Mouse (Mus musculus) bone marrow macrophage, adult 2 months (primary cell): Measurements from ENCODE around the gene Cyp2d9. TPM values are rescaled to one million over a fixed set of nuclear protein-coding genes. Genes with fewer than 3 reads are reported as not detected.
"Not testable (repeated sequence)": the region's sequence is repeated elsewhere in the genome, so short reads cannot be mapped to it uniquely, and the experiment has no call there.

Experiments
- H3K27ac ChIP-seq: 2 replicates; pipeline ENCODE4 v1.5.1; 2012; ENCODE audit warnings: low read depth, low read length; ENCODE audit not compliant: insufficient read depth
- H3K4me1 ChIP-seq: 2 replicates; pipeline ENCODE4 v1.6.1; 2012; ENCODE audit warnings: low read length; ENCODE audit not compliant: control insufficient read depth, insufficient read depth
- H3K4me3 ChIP-seq: 2 replicates; pipeline ENCODE4 v1.5.1; 2012; ENCODE audit warnings: mild to moderate bottlenecking, low read length, moderate library complexity; ENCODE audit not compliant: insufficient read depth
- CTCF ChIP-seq: IDR thresholded peaks from 2 replicates; pipeline ENCODE4 v1.5.1; 2012; ENCODE audit warnings: low read depth, mild to moderate bottlenecking, low read length, moderate library complexity
- POLR2A ChIP-seq: IDR thresholded peaks from 2 replicates; pipeline ENCODE4 v1.6.1; 2012; ENCODE audit warnings: mild to moderate bottlenecking, low read depth, low read length, borderline replicate concordance
- polyA plus RNA-seq: library from polyadenylated mRNA; stranded (reverse); fragments of >200 nt; gene quantifications from 2 replicates; pipeline ENCODE4 v1.2.4, GENCODE M21; 2012; ENCODE audit not compliant: missing spikeins, insufficient read depth, insufficient read length

The Cyp2d9 gene
- not detected in 2 replicates for polyA plus RNA-seq

DNA sequence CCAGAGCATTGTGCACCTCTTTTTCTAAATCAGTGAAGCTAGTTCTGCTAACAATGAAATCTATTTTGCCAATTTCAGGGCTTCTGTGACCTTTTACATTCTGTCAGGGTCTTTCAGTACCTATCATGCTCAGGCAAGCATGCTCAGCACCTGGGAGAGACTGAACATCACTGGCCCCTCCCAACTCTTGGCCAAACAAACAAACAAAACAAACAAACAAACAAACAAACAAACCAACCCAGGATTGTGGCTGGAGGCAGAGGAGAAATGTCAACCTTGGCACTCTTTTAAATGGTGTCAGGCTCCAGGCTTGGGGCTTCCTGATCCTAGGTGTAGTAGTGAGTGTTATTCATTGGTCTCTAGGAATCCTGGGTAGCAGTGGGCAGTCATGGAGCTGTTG lies at the start of gene Cyp2d9:
Cyp2d9 (plus strand) TSS at position 301 of the 400 bp plus-strand sequence.
- TF ChIP-seq POLR2A (no peak), CTCF (no peak)
- no peak within 1 kb of the TSS for H3K4me3 ChIP-seq
- H3K27ac ChIP-seq, result no peak within 1 kb of the TSS
- no peaks in the 10 kb centered on the region for H3K4me1 ChIP-seq

DNA sequence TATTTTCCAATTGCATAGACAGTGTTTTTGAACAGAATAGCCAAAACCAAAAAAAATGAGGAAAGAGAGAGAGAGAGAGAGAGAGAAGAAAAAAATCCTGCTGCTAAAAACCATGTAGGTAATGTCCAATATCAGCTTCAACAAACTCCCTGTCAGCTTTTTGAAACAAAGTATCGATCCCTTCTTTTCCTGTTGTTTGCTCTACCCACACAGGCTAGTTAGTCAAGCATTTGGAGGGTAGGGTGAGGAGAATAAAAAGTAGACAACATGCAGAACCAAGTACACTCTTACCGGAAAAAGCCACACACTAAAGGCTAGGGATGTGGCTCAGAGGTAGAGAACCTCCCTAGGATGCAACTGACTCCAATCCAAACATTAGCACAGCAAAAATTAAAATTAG lies 47.5 kb upstream of the Cyp2d9 start:
- Histone ChIP-seq H3K4me3 (no peak overlapping the region), H3K4me1 (no peaks in the 10 kb centered on the region), H3K27ac (no peak overlapping the region)
- TF ChIP-seq CTCF, result no peak
- TF ChIP-seq POLR2A, result no peak

DNA sequence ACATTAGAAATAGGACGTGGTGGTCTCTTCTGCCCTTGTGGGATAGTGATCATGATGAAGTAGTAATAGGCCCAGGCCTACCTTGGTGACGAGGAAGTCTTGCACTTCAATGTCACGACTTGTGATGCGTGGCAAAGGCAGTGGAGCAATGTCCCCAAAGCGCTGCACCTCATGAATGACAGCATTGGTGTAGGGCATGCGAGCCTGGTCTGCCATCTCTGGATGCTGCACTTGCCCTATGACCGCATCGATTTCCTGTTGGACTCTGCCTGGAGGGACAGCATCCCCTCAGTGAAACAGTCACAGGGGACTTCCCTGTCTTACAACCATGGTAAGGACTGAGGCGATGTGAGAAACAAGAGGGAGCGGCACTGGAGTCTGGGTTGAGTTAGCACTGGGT lies 43.3 kb upstream of the Cyp2d9 start:
- not testable (repeated sequence) for H3K27ac ChIP-seq, H3K4me1 ChIP-seq, H3K4me3 ChIP-seq

DNA sequence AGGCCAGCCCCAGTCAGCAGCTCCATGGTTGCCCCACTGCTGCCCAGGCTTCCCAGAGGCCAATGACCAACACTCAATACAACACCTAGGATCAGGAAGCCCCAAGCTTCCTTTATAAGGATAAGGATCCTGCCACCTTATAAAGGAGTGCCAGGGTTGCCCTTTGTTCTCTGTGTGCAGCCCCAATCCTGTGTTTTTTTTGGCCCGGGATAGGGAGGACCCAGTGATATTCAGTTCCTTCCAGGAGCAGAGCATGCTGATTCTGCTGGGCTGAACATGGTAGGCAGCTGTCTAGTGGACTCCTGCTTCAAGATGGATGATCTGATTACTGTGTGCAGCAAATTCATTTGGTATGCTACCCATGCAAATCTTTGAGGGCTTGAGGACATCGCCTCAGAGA lies 39.3 kb upstream of the Cyp2d9 start, which contains the start of gene Cyp2d11:
Cyp2d11 (minus strand) TSS at position 101 of the 400 bp plus-strand sequence.
- H3K27ac ChIP-seq, H3K4me1 ChIP-seq: not testable (repeated sequence)

DNA sequence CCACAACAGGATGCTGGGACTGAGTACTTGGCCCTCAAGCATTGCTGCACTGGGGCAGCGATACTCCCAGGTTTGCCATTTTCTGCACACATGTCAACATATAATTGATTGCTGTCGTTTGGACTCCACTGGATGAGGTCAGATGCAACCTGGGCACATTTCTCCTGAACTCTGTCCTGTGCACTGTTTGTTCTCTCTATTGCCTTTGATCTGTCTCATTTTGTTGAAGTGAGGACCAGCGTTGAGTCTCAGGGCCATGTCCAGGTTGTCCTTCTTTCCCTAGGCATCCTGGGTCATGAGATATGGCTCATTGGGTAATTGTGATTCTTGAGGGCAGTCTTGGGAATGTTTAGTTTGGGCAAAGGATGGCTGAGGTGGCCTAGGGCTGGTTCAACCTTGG lies 37.3 kb upstream of the Cyp2d9 start:
- H3K4me1 ChIP-seq, H3K27ac ChIP-seq, H3K4me3 ChIP-seq: not testable (repeated sequence)

More for the DNA sequence above, 39.3 kb upstream of the Cyp2d9 start, which contains the start of gene Cyp2d11:
- H3K4me3 ChIP-seq, result not testable (repeated sequence)

DNA sequence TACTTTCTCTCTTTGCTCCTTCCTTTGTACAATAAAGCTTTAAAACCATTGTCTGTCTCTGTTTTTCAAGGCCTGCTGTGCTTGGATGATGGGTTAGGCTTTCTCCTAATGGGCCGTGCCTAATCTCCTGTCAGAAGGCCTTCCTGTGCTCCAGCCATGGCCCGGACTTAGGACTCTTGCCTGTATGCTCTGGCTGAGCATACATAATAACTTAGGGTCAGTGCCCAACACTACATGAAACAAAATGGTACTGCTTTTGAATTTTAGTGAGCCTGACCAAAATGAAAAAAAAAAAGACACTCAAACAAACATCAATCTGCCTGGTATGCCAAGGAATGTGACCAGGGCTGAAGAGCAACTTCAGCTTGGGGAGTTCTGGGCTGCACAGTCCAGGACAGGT lies 31.7 kb upstream of the Cyp2d9 start:
- H3K4me1 ChIP-seq, result no peaks in the 10 kb centered on the region
- no peak overlapping the region for H3K4me3 ChIP-seq
- no peak overlapping the region for H3K27ac ChIP-seq
- TF ChIP-seq CTCF, result no peak
- TF ChIP-seq POLR2A, result no peak

DNA sequence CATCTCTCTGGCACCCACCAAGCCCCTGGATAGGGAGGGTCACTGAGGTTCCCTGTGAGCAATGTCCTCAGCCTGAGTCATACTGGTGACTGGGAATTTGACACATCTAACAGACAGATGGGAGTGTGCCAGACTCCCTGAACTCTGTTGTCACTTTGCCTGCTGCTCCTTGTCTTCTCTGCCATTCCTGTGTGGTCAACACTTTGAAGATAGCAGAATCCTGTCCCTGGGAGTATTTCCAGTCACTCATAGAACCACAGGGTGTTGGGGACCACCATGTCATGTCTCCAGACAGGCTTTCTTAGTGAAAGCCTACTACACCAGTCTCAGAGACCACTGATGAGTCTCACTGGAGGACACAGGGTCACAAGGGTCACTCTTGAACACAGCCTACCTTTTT lies 31.1 kb upstream of the Cyp2d9 start:
- no peak overlapping the region for H3K27ac ChIP-seq
- no peak overlapping the region for H3K4me3 ChIP-seq
- H3K4me1 ChIP-seq, result no peaks in the 10 kb centered on the region
- TF ChIP-seq POLR2A (no peak), CTCF (no peak)

DNA sequence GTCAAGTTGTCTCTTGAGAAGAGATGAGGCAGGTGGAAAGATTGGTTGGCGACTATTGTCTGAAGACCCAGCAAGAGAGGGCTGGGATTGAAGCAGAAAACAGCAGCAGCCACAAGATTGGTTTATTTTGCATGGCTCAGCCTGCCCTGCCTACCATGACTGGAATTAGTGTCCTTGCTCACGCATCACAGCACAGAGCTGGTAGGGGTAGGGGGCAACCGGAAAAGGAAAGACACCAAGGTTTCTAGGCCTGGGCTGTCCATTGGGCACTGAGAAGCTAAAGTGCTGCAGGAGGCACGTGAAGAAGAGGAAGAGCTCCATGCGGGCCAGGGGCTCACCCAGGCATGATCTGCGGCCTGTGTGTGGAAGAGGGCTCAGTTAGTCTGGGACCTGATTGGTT lies 30.5 kb upstream of the Cyp2d9 start:
- TF ChIP-seq POLR2A (no peak), CTCF (no peak)

DNA sequence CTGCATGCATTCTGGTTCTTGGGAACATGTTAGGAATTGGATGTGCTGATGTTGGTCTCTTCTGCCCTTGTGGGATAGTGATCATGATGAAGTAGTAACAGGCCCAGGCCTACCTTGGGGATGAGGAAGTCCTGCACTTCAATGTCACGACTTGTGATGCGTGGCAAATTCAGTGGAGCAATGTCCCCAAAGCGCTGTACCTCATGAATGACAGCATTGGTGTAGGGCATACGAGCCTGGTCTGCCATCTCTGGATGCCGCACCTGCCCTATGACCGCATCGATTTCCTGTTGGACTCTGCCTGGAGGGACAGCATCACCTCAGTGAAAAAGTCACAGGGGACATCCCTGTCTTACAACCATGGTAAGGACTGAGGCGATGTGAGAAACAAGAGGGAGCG lies 29.6 kb upstream of the Cyp2d9 start:
- Histone ChIP-seq H3K27ac (no peak overlapping the region), H3K4me3 (no peak overlapping the region), H3K4me1 (no peaks in the 10 kb centered on the region)
- TF ChIP-seq POLR2A, result no peak
- TF ChIP-seq CTCF, result no peak

More for the DNA sequence above, 30.5 kb upstream of the Cyp2d9 start:
- H3K4me3 ChIP-seq, result no peak overlapping the region
- H3K4me1 ChIP-seq, result no peaks in the 10 kb centered on the region
- H3K27ac ChIP-seq, result no peak overlapping the region

DNA sequence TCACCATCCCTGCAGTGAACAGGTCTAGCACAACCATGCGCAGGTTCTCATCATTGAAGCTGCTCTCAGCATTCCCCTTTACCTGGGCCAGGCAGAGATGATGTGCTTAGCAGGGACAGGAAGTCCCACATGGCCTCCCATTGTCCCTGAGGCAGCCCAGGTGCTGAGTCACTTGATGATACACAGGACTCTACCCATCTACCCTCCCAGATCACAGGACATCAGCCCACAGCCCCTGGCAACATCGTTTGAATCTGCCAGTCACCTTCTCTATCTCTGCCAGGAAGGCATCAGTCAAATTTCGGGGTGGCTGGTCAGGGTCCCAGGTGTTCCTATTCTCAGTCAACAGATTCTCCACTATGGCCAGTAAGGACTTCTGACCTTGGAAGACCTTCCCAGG lies 29.1 kb upstream of the Cyp2d9 start:
- Histone ChIP-seq H3K27ac (no peak overlapping the region), H3K4me1 (no peaks in the 10 kb centered on the region), H3K4me3 (no peak overlapping the region)
- TF ChIP-seq CTCF (no peak), POLR2A (no peak)

DNA sequence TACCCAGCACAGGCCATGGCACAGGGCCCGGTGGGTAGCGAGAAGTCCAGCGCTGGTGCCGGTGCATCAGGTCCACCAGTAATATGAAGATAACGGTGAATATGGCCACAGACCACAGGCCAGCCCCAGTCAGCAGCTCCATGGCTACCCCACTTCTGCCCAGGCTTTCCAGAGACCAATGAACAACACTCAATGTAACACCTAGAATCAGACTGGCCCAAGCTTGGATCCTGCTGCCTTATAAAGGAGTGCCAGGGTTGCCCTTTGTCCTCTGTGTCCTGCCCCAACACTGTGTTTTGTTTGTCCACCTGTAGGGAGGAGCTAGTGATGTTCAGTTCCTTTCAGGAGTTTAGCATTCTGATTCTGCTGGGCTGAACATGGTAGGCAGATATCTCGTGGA lies 26.3 kb upstream of the Cyp2d9 start, which contains the start of gene Cyp2d10:
Cyp2d10 (minus strand) TSS at position 215 of the 400 bp plus-strand sequence.
- H3K27ac ChIP-seq, result no peak within 1 kb of the TSS
- H3K4me3 ChIP-seq, result no peak within 1 kb of the TSS
- H3K4me1 ChIP-seq, result no peaks in the 10 kb centered on the region
- no peak for TF ChIP-seq POLR2A
- no peak for TF ChIP-seq CTCF

DNA sequence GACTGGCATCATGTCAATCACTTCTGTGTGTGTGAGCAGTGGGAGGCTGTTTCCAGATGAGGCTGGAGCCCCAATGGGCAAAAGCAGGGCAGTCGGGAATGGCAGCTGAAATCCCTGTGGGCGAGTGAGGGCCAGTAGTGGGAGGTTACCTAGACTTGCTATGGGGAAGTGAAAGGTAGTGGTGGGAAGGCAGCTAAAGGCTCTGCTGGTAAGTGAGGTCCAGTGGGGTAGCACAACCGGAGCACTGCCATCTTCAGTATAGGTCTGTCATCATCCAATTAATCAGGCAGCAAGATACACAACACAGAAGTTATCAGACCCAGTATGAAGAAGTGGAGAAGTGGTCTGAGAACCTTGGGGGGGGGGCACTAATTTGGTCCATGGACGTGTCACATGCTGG lies 25.7 kb upstream of the Cyp2d9 start:
- Histone ChIP-seq H3K4me3 (no peak overlapping the region), H3K4me1 (no peaks in the 10 kb centered on the region), H3K27ac (no peak overlapping the region)
- TF ChIP-seq POLR2A (no peak), CTCF (no peak)
